Mouse (Mus musculus) cerebellum, adult 2 months (tissue): ENCODE data around the gene Arid3c. TPM values are rescaled to one million over a fixed set of nuclear protein-coding genes. Genes with fewer than 3 reads are reported as not detected.
"Not testable (repeated sequence)": the region's sequence is repeated elsewhere in the genome, so short reads cannot be mapped to it uniquely, and the experiment has no call there.

Experiments
- DNase-seq, 2 experiments: peaks; one replicate each; pipeline ENCODE4 v3.0.0; 2021
- H3K27ac ChIP-seq: fragments of 200-500 bp; 2 replicates; pipeline ENCODE4 v1.5.1; 2012; ENCODE audit warnings: low read length, control low read depth, inconsistent platforms; ENCODE audit not compliant: insufficient read depth
- H3K27me3 ChIP-seq: fragments of 200-500 bp; 2 replicates; pipeline ENCODE4 v1.6.1; 2012; ENCODE audit warnings: inconsistent platforms, mild to moderate bottlenecking, low read length, moderate library complexity; ENCODE audit not compliant: control insufficient read depth, insufficient read depth
- H3K4me1 ChIP-seq: fragments of 200-500 bp; 2 replicates; pipeline ENCODE4 v1.6.1; 2011; ENCODE audit warnings: low read length; ENCODE audit not compliant: control insufficient read depth, insufficient read depth
- H3K4me3 ChIP-seq: fragments of 200-500 bp; replicated peaks from 2 replicates; pipeline ENCODE3; 2011; ENCODE audit warnings: mild to moderate bottlenecking, low read depth, low read length, control low read depth; ENCODE audit not compliant: insufficient read depth
- CTCF ChIP-seq: fragments of 200-500 bp; IDR thresholded peaks from 2 replicates; pipeline ENCODE4 v1.5.1; 2011; ENCODE audit warnings: low read depth, mild to moderate bottlenecking, control low read depth, low read length, moderate library complexity, borderline replicate concordance; ENCODE audit not compliant: insufficient read depth
- POLR2A ChIP-seq: fragments of 200-500 bp; IDR thresholded peaks from 2 replicates; pipeline ENCODE4 v1.6.1; 2011; ENCODE audit warnings: low read length, control low read depth, borderline replicate concordance; ENCODE audit not compliant: insufficient read depth
- WGBS: fragments of 180-500 bp; shearing (Covaris S2); methylation state at CpG from one replicate; pipeline ENCODE4 v1.1.7; 2018; 5-methylcytosine and 5-hydroxymethylcytosine counted together
- polyA plus RNA-seq: library from polyadenylated mRNA; depleted of rRNA; stranded (reverse); fragments of >200 nt; gene quantifications from 2 replicates; pipeline ENCODE4 v1.2.3, GENCODE M21; 2012; rRNA removed

Arid3c gene
- 0.16 and 0.18 TPM in 2 replicates for polyA plus RNA-seq

GRCm38 (mm10) chr4:41731052-41731765 is at the start of gene Arid3c:
Gene Arid3c, minus strand, starts transcription at chr4:41731142.
- TF ChIP-seq POLR2A (no peak), CTCF (no peak)
- 2% methylated on average over 50 of the region's 50 CpGs for WGBS
- H3K4me1 ChIP-seq = 0 out of 2 replicates have a peak, but pooled peaks cover 3% of the 10 kb centered on the region
- no peak for DNase-seq
- H3K27me3 ChIP-seq = peaks cover 4% of the 10 kb centered on the region; the same call in 1 of the 2 replicates
- H3K27ac ChIP-seq = no peak within 1 kb of the TSS
- H3K4me3 ChIP-seq = peak within 1 kb of the TSS; percentile 1

- not testable (repeated sequence) for H3K27ac ChIP-seq, H3K27me3 ChIP-seq, H3K4me3 ChIP-seq, DNase-seq, H3K4me1 ChIP-seq
- 90% methylated on average over 1 of the region's 1 CpGs for WGBS
Observed at GRCm38 (mm10) chr4:41775840-41776239, 44.9 kb upstream of the Arid3c start.

- H3K27me3 ChIP-seq, DNase-seq, H3K4me1 ChIP-seq: not testable (repeated sequence)
- H3K27ac ChIP-seq = peak overlapping the region; percentile 68
- WGBS = 48% methylated on average over 3 of the region's 3 CpGs
- H3K4me3 ChIP-seq = peak overlapping the region; percentile 41
Observed at GRCm38 (mm10) chr4:41774506-41774905, 43.6 kb upstream of the Arid3c start.

- TF ChIP-seq POLR2A = peak; percentile 28; the same call in 1 of the 2 replicates
- H3K27ac ChIP-seq = peak within 1 kb of the TSS; percentile 68
- H3K4me3 ChIP-seq = peak within 1 kb of the TSS; percentile 59
- DNase-seq = peak; percentile 86 to 90
- WGBS = 2% methylated on average over 12 of the region's 14 CpGs
- H3K4me1 ChIP-seq, H3K27me3 ChIP-seq: not testable (repeated sequence)
Observed at GRCm38 (mm10) chr4:41774002-41774401, 43.1 kb upstream of the Arid3c start, which contains the start of gene Ccl27a. Gene Ccl27a, minus strand, starts transcription at chr4:41774247.

GRCm38 (mm10) chr4:41773502-41773901 is 42.6 kb upstream of the Arid3c start:
- H3K27me3 ChIP-seq, H3K27ac ChIP-seq, H3K4me1 ChIP-seq: not testable (repeated sequence)
- 0 out of 2 replicates have a peak, but pooled peaks have one; percentile 14 for TF ChIP-seq POLR2A
- peak; percentile 75 to 78 for DNase-seq
- 3% methylated on average over 19 of the region's 25 CpGs for WGBS
- peak overlapping the region; percentile 59 for H3K4me3 ChIP-seq

- H3K27me3 ChIP-seq, H3K4me3 ChIP-seq, H3K27ac ChIP-seq, H3K4me1 ChIP-seq: not testable (repeated sequence)
- peak; percentile 26 to 40 for DNase-seq
- WGBS = 9% methylated on average over 6 of the region's 16 CpGs
Observed at GRCm38 (mm10) chr4:41772946-41773345, 42.0 kb upstream of the Arid3c start.

GRCm38 (mm10) chr4:41767301-41767700 is 36.4 kb upstream of the Arid3c start:
- WGBS = 30% methylated on average over 10 of the region's 10 CpGs

GRCm38 (mm10) chr4:41763176-41763575 is 32.2 kb upstream of the Arid3c start:
- Histone ChIP-seq H3K4me1 (peaks cover 33% of the 10 kb centered on the region), H3K27ac (peak overlapping the region; percentile 73)
- WGBS = 34% methylated on average over 4 of the region's 6 CpGs
- not testable (repeated sequence) for H3K27me3 ChIP-seq, H3K4me3 ChIP-seq, DNase-seq

More at GRCm38 (mm10) chr4:41767301-41767700, 36.4 kb upstream of the Arid3c start:
- peak in 1 of 2 experiments; percentile 15 for DNase-seq
- H3K4me3 ChIP-seq, H3K27me3 ChIP-seq, H3K27ac ChIP-seq, H3K4me1 ChIP-seq: not testable (repeated sequence)

GRCm38 (mm10) chr4:41762688-41763114 is 31.8 kb upstream of the Arid3c start:
- DNase-seq = peak; percentile 47 to 56
- WGBS = 21% methylated on average over 8 of the region's 8 CpGs
- not testable (repeated sequence) for H3K27me3 ChIP-seq
- Histone ChIP-seq H3K4me3 (peak overlapping the region; percentile 1), H3K4me1 (peaks cover 33% of the 10 kb centered on the region), H3K27ac (peak overlapping the region; percentile 73)
